Mouse (Mus musculus): ENCODE data around the gene Uqcr10.

DNA sequence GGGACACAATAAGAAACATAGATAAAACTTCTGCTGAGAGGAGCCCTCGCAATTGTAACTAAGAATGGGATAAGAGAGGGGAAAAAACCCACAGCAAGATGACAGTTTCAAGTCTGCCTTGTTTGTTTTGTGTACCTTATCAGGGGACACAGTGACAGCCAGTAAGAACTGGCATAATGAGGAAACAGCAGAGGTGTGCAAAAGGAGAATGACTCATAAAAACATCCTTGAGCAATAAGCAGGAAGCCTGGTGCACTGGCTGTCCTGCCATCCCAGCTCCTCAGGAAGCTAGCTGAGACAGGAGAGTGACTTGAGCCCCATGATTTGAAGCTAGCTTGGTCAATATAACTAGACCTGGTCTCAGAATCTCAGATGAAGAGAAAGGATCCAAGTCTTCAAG is 44.3 kb downstream of the Uqcr10 start:
- no peak for TF ChIP-seq POLR2A (IDR thresholded peaks at IDR 0.05; ENCODE audit: low read depth, low read length)
- no peak for TF ChIP-seq CTCF (conservative IDR thresholded peaks at IDR 0.05; ENCODE audit: insufficient read depth, insufficient read length, low read depth, low read length)

Measured in kidney, adult 2 months (tissue).